Mouse (Mus musculus) splenic B cell, adult 2 months (primary cell): ENCODE data around the gene Mindy4.

Source experiments
- DNase-seq: peaks from one replicate; pipeline ENCODE4 v3.0.0-alpha.2; 2011; ENCODE audit warnings: low read depth, low spot score
- H3K27me3 ChIP-seq: 2 replicates; pipeline ENCODE4 v1.6.1; 2012; ENCODE audit warnings: mild to moderate bottlenecking, low read length, moderate library complexity, mixed read lengths; ENCODE audit not compliant: control insufficient read depth, poor library complexity, insufficient read depth, severe bottlenecking
- H3K36me3 ChIP-seq: 2 replicates; pipeline ENCODE4 v1.6.1; 2012; ENCODE audit warnings: mild to moderate bottlenecking, low read length, moderate library complexity, mixed read lengths; ENCODE audit not compliant: control insufficient read depth, poor library complexity, insufficient read depth, severe bottlenecking

Gene Mindy4

GRCm38 (mm10) chr6:55285218-55285617, 82.0 kb downstream of the Mindy4 start:
- DNase-seq, result no peak
- H3K27me3 ChIP-seq, result no peaks in the 10 kb centered on the region
- no peaks in the 10 kb centered on the region for H3K36me3 ChIP-seq

- peak; percentile 47 for DNase-seq
- no peaks in the 10 kb centered on the region for H3K36me3 ChIP-seq
- no peaks in the 10 kb centered on the region for H3K27me3 ChIP-seq
These were observed 84.9 kb downstream of the Mindy4 start for GRCm38 (mm10) chr6:55288007-55288602.

- DNase-seq, result no peak
- Histone ChIP-seq H3K36me3 (no peaks in the 10 kb centered on the region), H3K27me3 (no peaks in the 10 kb centered on the region)
These were observed 91.5 kb downstream of the Mindy4 start for GRCm38 (mm10) chr6:55294549-55295131.

- no peaks in the 10 kb centered on the region for H3K36me3 ChIP-seq
- no peaks in the 10 kb centered on the region for H3K27me3 ChIP-seq
- no peak for DNase-seq
These were observed 92.1 kb downstream of the Mindy4 start for GRCm38 (mm10) chr6:55295325-55295724.

- Histone ChIP-seq H3K36me3 (no peaks in the 10 kb centered on the region), H3K27me3 (no peaks in the 10 kb centered on the region)
- no peak for DNase-seq
These were observed 96.3 kb downstream of the Mindy4 start for GRCm38 (mm10) chr6:55299482-55299881.

GRCm38 (mm10) chr6:55299917-55300316, 96.7 kb downstream of the Mindy4 start:
- no peaks in the 10 kb centered on the region for H3K27me3 ChIP-seq
- DNase-seq, result no peak
- no peaks in the 10 kb centered on the region for H3K36me3 ChIP-seq

GRCm38 (mm10) chr6:55300704-55301103, 97.5 kb downstream of the Mindy4 start:
- DNase-seq, result no peak
- no peaks in the 10 kb centered on the region for H3K27me3 ChIP-seq
- H3K36me3 ChIP-seq, result no peaks in the 10 kb centered on the region

- DNase-seq, result no peak
These were observed 107.0 kb downstream of the Mindy4 start for GRCm38 (mm10) chr6:55310179-55310578.

GRCm38 (mm10) chr6:55311962-55312361, 108.8 kb downstream of the Mindy4 start:
- no peak for DNase-seq
- no peaks in the 10 kb centered on the region for H3K36me3 ChIP-seq
- H3K27me3 ChIP-seq, result no peaks in the 10 kb centered on the region

More at GRCm38 (mm10) chr6:55310179-55310578, 107.0 kb downstream of the Mindy4 start:
- Histone ChIP-seq H3K27me3 (no peaks in the 10 kb centered on the region), H3K36me3 (no peaks in the 10 kb centered on the region)

GRCm38 (mm10) chr6:55313893-55314292, 110.7 kb downstream of the Mindy4 start:
- no peaks in the 10 kb centered on the region for H3K36me3 ChIP-seq
- no peak for DNase-seq
- no peaks in the 10 kb centered on the region for H3K27me3 ChIP-seq

GRCm38 (mm10) chr6:55314628-55315027, 111.4 kb downstream of the Mindy4 start:
- no peaks in the 10 kb centered on the region for H3K27me3 ChIP-seq
- no peaks in the 10 kb centered on the region for H3K36me3 ChIP-seq
- DNase-seq, result no peak

- no peaks in the 10 kb centered on the region for H3K36me3 ChIP-seq
- DNase-seq, result no peak
- H3K27me3 ChIP-seq, result no peaks in the 10 kb centered on the region
These were observed 115.4 kb downstream of the Mindy4 start for GRCm38 (mm10) chr6:55318597-55318996.

- Histone ChIP-seq H3K27me3 (no peaks in the 10 kb centered on the region), H3K36me3 (no peaks in the 10 kb centered on the region)
- no peak for DNase-seq
These were observed 116.7 kb downstream of the Mindy4 start for GRCm38 (mm10) chr6:55319585-55320551.

GRCm38 (mm10) chr6:55320894-55321293, 117.7 kb downstream of the Mindy4 start:
- DNase-seq, result no peak
- Histone ChIP-seq H3K27me3 (no peaks in the 10 kb centered on the region), H3K36me3 (no peaks in the 10 kb centered on the region)

- H3K36me3 ChIP-seq, result no peaks in the 10 kb centered on the region
- no peaks in the 10 kb centered on the region for H3K27me3 ChIP-seq
- DNase-seq, result no peak
These were observed 118.3 kb downstream of the Mindy4 start for GRCm38 (mm10) chr6:55321518-55321917.
